Mouse (Mus musculus) gastrocnemius, postnatal 25 days (tissue): ENCODE measurements around the gene Xpo4. TPM values are rescaled to one million over a fixed set of nuclear protein-coding genes. Genes with fewer than 3 reads are reported as not detected.
A peak's percentile ranks its signal among the peaks of the same experiment; 100 is the strongest.

Source experiments
- DNase-seq: peaks from one replicate; pipeline ENCODE4 v3.0.0; 2022
- total RNA-seq, 2 experiments: library from RNA; stranded (reverse); gene quantifications; 1 replicate in 1 of 2; 2 replicates in 1 of 2; pipeline ENCODE4 v1.2.3; 2021

The Xpo4 gene
- total RNA-seq, 2 experiments from 2014 or later, result 6.4 to 10.1 TPM

DNA sequence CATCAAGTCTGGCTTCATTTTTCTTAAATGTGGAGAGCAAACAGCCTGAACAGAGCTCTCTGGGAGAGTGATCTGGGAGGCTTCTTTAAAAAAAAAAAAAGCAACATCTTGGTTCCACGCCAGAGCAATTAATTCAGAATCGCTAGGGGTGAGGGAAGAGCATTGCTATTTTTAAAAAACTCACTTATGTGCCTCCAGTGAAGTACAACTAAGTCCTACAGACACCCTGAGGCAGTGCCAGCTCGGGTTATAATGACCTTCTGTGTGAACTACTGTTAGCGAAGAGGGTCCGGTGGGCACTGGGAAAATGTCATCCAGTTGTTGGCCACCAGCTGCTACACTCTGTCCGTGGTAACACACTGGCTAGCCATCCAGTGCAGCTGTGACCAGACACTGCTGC, 129.6 kb downstream of the Xpo4 start:
- DNase-seq, result no peak

DNA sequence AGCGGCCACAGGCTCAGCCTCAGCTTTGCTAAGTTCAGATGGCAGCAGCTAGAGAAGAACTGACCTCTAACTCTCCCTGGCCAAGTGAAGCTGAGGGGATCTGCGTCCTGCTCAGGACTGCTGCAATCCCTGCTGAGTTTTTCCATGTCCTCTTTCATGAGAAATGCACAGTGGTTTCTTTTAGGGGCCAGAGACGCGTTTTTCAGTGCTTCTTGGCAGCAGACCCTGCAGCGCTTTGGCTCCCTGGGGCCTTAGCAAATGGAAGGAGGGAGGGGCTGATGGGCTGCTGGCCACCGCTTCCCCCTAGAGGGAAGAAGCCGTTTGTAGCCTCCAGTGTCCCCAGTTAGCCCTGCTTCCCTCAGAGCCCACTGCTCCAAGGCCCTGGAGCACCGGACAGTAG, 130.3 kb downstream of the Xpo4 start:
- peak; percentile 76 for DNase-seq

DNA sequence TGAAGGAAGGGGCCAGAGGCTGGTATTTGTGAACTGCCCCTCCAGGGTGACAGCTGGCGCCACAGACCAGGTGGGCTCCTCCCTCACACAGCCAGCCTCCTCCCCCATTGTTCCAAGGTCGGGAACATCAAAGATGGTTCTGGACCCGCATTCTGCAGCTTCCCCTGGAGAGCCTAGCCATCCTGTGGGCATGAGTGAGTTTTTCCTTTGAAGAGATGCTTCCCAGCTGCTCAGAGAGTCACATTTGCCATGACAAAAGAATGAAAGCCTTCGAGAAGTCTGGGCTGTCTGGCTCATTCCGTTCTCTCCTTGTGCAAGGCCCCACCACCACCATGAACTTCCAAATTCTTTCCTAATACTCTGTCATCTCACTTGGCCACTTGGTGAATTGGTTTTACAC, 130.9 kb downstream of the Xpo4 start:
- no peak for DNase-seq

DNA sequence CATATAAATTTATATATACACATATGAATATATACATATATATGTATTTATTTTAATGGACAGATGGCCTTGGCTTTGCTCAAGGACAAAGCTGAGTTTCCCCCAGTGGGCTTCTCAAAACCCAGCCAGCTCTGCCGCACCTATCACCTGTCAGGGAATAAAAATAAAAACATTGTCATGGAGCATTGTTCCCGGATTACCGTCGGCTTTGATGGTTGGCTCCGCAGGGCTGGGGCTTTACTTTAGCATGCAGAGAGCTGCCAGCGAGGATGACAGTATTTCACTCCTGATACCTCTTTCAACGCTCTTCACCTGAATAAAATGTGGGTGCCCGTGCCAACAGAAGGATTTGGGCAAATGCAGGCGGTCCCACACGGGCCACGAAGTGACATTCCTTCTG, 131.4 kb downstream of the Xpo4 start:
- DNase-seq, result no peak

DNA sequence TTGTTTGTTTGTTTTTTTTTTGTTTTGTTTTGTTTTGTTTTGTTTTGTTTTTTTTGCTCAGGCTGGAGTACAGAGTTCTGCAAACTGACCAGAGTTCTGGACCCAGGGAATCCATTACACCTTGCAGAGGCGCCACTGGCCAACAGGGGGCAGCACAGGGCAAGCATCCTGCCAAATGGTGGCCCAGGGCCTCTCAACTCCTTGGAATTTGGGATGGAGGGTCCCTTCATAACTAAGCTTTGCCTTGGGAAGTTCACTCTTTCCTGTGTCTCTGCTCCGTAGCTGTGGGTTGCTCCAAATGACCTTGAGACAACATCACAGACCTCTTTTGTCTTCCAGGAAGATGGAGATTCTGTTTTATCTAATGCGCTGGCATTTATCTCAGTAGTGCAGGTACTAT, 132.0 kb downstream of the Xpo4 start:
- peak; percentile 33 for DNase-seq

DNA sequence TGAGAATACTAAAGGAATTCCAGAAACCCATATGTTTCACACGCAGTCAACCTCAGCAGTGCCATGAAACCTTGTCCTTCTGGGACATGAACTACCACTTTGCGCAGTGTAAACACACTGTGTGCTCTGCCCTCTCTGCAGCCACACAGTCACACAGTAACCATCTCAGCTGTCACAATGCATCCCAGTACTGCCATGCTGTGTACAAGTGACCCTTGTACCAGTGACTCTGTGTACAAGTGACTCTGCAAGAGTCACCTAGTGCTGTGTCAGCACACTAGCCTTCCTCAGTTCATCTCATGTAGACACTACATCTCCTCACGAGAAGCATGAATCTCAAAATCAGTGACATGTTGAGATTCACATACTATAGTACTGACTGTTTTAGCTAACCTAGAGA, 132.7 kb downstream of the Xpo4 start:
- no peak for DNase-seq

DNA sequence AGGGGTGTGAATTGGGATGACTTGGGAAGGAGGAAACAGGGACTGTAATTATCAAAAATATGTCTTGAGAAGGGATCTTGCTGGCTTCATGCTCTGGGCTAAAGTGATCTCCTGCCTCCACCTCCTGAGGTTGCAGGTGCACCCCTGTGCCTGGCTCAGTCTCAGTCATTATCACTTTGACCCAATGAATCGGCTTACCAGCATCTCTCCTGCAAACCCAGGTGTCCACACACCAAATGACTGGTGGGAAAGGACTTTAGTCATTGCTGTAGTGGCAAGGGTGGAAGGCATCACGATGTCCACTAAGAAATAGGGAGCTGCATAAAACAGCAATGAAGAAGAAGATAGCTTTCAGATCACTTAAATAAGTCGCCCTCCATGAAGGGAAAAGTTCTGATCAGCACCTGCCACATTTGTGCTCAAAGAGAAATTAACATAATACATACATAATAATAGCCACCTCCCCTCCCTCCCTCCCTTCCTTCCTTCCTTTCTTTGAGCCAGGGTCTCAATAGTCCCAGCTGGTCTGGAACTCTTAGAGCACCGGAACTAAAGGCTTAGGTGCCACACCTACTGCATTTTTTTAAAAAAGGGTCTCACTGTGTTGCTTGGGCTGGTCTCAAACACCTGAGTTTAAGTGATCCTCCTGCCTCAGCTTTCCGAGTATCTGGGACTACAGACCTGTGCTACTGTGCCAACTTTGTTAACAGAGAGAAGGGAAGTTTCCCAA, 135.3 kb downstream of the Xpo4 start:
- DNase-seq, result no peak

DNA sequence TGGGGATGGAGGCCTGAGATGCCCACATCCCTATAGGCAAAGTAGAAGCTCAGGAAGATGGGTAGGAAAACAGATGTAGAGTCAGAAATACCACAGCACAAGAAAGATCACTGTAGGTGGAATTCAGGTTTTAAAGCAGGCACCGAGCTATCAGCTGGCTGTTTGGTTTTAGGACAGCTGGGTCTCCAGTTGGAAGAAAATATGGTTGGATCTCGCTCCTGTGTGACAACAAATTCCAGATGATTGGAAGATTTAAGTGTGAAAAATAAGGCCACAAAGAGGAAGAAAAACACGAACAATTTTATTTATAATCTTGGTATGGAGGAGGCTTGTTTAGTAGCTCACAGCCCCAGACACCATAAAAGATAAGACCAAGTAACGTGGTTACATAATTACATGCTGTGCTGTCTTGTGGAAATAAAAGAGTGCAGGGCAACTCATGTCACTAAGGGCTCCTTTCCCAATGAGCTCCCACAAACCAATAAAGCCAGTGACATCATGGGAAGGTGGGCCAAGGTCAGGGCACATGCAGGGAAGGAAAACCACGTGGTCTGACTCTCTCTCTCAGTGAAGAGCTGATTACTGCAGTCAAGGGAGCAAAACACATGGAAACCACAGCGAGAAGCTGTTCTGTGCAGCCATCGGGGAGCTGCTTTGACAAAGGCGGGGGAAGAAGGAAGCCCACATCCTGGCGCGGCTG, 136.0 kb downstream of the Xpo4 start:
- DNase-seq, result peak; percentile 63

DNA sequence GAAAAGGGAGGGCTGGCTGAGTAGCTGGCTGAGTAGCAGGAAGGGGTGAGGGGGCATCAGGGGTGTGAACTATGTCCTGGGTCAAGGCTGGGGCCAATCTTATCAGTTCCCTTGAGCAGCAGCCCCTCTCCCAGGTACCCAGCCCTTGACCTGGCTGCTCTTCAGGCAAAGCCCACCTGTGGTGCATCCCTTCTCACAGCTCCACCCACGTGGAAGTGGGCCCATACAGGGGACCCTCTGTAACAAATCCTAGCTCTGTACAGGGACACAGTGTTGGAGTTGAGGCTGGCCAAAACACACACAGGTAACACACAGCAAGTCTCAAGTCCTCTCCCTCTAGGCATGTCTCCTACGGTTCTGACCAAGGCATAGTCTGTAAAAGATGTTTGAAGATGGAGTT, 137.6 kb downstream of the Xpo4 start:
- no peak for DNase-seq

Other genes starting within 250 kb of the Xpo4 start
- gene Ift88, start 241.4 kb downstream of the Xpo4 start, total RNA-seq, result 1 to 10 TPM; 2.5 to 2.8 TPM
- gene Il17d, start 140.7 kb downstream of the Xpo4 start, total RNA-seq, result 1 to 10 TPM; 1.6 to 2.6 TPM
- 10 to 100 TPM; 23.2 to 24.2 TPM for gene Eef1akmt1, start 93.8 kb downstream of the Xpo4 start, total RNA-seq
- gene Gm49361, start 80.7 kb upstream of the Xpo4 start, total RNA-seq, result under 1 TPM in 1 of 2 experiments, not detected in 1; 0.51 TPM
- gene Lats2, start 93.0 kb upstream of the Xpo4 start, total RNA-seq, result 10 to 100 TPM; 13.6 to 19.8 TPM
- gene Sap18, start 132.8 kb upstream of the Xpo4 start, total RNA-seq, result 10 to 100 TPM; 32.1 to 35.6 TPM
- gene Ska3, start 160.8 kb upstream of the Xpo4 start, total RNA-seq, result under 1 TPM in 1 of 2 experiments, not detected in 1; 0.16 TPM
- 10 to 100 TPM; 62.0 to 66.1 TPM for gene Mrpl57, start 160.8 kb upstream of the Xpo4 start, total RNA-seq
- gene Zdhhc20, start 224.8 kb upstream of the Xpo4 start, total RNA-seq, result 1 to 10 TPM; 2.9 to 5.1 TPM